Mouse (Mus musculus): ENCODE data around the gene Slc3a1.

Slc3a1 gene

GRCm38 (mm10) chr17:85037855-85038254, 9.7 kb downstream of the Slc3a1 start:
- no peak for DNase-seq (ENCODE audit: low read depth, low spot score)

GRCm38 (mm10) chr17:85038311-85038710, 10.1 kb downstream of the Slc3a1 start:
- no peak for DNase-seq (ENCODE audit: low read depth, low spot score)

- DNase-seq (ENCODE audit: low read depth, low spot score): no peak
Measured at GRCm38 (mm10) chr17:85038761-85039160, 10.6 kb downstream of the Slc3a1 start.

- no peak for DNase-seq (ENCODE audit: low read depth, low spot score)
Measured at GRCm38 (mm10) chr17:85040913-85041312, 12.7 kb downstream of the Slc3a1 start.

GRCm38 (mm10) chr17:85042419-85042818, 14.2 kb downstream of the Slc3a1 start:
- no peak for DNase-seq (ENCODE audit: low read depth, low spot score)

GRCm38 (mm10) chr17:85043404-85043816, 15.2 kb downstream of the Slc3a1 start:
- no peak for DNase-seq (ENCODE audit: low read depth, low spot score)

GRCm38 (mm10) chr17:85044466-85044865, 16.3 kb downstream of the Slc3a1 start:
- no peak for DNase-seq (ENCODE audit: low read depth, low spot score)

GRCm38 (mm10) chr17:85045160-85045559, 17.0 kb downstream of the Slc3a1 start:
- DNase-seq (ENCODE audit: low read depth, low spot score): no peak

GRCm38 (mm10) chr17:85048379-85048778, 20.2 kb downstream of the Slc3a1 start:
- DNase-seq (ENCODE audit: low read depth, low spot score): no peak

- no peak for DNase-seq (ENCODE audit: low read depth, low spot score)
Measured at GRCm38 (mm10) chr17:85058276-85058675, 30.1 kb downstream of the Slc3a1 start.

- DNase-seq (ENCODE audit: low read depth, low spot score): no peak
Measured at GRCm38 (mm10) chr17:85059136-85059535, 31.0 kb downstream of the Slc3a1 start.

GRCm38 (mm10) chr17:85063560-85063959, 35.4 kb downstream of the Slc3a1 start:
- no peak for DNase-seq (ENCODE audit: low read depth, low spot score)

- DNase-seq (ENCODE audit: low read depth, low spot score): no peak
Measured at GRCm38 (mm10) chr17:85067331-85067730, 39.2 kb downstream of the Slc3a1 start.

GRCm38 (mm10) chr17:85070658-85071057, 42.5 kb downstream of the Slc3a1 start:
- no peak for DNase-seq (ENCODE audit: low read depth, low spot score)

- peak; percentile 18 for DNase-seq (ENCODE audit: low read depth, low spot score)
Measured at GRCm38 (mm10) chr17:85071088-85071775, 43.1 kb downstream of the Slc3a1 start.

- DNase-seq (ENCODE audit: low read depth, low spot score): no peak
Measured at GRCm38 (mm10) chr17:85072383-85072782, 44.2 kb downstream of the Slc3a1 start.

GRCm38 (mm10) chr17:85073214-85073613, 45.0 kb downstream of the Slc3a1 start:
- no peak for DNase-seq (ENCODE audit: low read depth, low spot score)

GRCm38 (mm10) chr17:85074083-85074482, 45.9 kb downstream of the Slc3a1 start:
- DNase-seq (ENCODE audit: low read depth, low spot score): no peak

- DNase-seq (ENCODE audit: low read depth, low spot score): no peak
Measured at GRCm38 (mm10) chr17:85079276-85079675, 51.1 kb downstream of the Slc3a1 start.

GRCm38 (mm10) chr17:85080781-85081180, 52.6 kb downstream of the Slc3a1 start:
- DNase-seq (ENCODE audit: low read depth, low spot score): no peak

GRCm38 (mm10) chr17:85085335-85085734, 57.2 kb downstream of the Slc3a1 start:
- no peak for DNase-seq (ENCODE audit: low read depth, low spot score)

GRCm38 (mm10) chr17:85086501-85086900, 58.3 kb downstream of the Slc3a1 start:
- no peak for DNase-seq (ENCODE audit: low read depth, low spot score)

GRCm38 (mm10) chr17:85087591-85087990, 59.4 kb downstream of the Slc3a1 start:
- DNase-seq (ENCODE audit: low read depth, low spot score): no peak

- no peak for DNase-seq (ENCODE audit: low read depth, low spot score)
Measured at GRCm38 (mm10) chr17:85088401-85088800, 60.2 kb downstream of the Slc3a1 start.
